Mouse (Mus musculus) c-Kit-positive CD71-negative TER-119-negative erythroid progenitor cells, embryonic 14.5 days (primary cell): ENCODE measurements around the gene Il23a.
"Not testable (repeated sequence)": the region's sequence is repeated elsewhere in the genome, so short reads cannot be mapped to it uniquely, and the experiment has no call there.

Experiments
- DNase-seq: peaks from one replicate; pipeline ENCODE4 v3.0.0-alpha.2; 2013; ENCODE audit warnings: low read depth

Il23a gene

GRCm38 (mm10) chr10:128303126-128304021, 4.8 kb upstream of the Il23a start, which contains the start of gene Pan2:
Pan2 (plus strand) TSS chr10:128303335.
- DNase-seq = peak; percentile 99

- DNase-seq = no peak
These were observed 4.2 kb upstream of the Il23a start for GRCm38 (mm10) chr10:128302785-128303125.

DNA sequence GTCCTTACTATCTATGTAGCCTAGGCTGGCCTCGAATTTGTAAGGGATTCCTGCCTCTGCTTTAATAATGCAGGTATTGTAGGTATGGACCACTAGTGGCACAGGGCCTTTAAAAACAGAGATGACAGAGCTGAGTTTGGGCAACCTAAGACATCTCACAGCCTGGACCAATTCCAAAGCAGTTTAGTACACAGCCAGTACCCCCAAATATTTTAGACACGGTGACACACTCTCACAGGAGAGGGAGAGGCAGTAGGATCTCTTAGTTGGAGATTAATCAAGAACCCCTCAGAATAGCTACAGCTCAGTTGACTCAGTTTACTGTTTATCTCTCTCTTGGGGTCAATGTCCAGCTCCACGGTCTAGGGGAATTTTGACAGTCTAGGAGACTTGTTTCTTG, 3.8 kb upstream of the Il23a start:
- no peak for DNase-seq

GRCm38 (mm10) chr10:128298243-128298642, 309 bp downstream of the Il23a start:
- no peak for DNase-seq

DNA sequence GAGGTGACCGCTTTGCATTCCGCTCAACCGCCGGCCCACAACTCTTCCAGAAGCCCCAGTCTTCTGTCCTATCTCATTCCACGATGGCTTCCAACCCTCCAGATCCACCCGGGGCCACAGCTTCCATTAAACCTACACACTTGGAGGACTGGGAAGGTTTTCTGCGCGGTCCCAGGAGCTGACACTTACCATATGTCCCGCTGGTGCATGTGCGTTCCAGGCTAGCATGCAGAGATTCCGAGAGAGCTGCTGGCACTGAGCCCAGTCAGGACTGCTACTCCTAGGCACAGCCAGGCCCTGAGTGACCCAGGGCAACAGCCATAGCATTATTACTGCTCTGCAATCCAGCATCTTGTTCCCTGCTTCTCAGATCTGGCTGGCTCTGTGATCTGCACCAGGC, 930 bp downstream of the Il23a start:
- DNase-seq = no peak

DNA sequence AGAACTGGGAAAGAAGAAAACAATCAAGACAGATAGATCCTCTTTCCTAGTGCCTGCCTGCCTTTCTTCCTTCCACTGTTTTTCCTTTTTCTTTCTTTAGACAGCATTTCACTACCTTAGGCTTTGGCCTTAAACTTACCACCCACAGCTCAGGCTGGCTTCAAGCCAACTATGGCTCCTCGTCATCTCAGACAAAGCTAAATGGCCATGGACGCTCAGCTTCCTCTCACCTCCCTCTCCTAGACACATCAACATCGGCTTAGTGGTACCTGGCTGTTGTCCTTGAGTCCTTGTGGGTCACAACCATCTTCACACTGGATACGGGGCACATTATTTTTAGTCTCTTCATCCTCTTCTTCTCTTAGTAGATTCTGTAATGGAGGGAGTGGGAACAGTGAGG, 1.3 kb downstream of the Il23a start:
- DNase-seq = no peak

DNA sequence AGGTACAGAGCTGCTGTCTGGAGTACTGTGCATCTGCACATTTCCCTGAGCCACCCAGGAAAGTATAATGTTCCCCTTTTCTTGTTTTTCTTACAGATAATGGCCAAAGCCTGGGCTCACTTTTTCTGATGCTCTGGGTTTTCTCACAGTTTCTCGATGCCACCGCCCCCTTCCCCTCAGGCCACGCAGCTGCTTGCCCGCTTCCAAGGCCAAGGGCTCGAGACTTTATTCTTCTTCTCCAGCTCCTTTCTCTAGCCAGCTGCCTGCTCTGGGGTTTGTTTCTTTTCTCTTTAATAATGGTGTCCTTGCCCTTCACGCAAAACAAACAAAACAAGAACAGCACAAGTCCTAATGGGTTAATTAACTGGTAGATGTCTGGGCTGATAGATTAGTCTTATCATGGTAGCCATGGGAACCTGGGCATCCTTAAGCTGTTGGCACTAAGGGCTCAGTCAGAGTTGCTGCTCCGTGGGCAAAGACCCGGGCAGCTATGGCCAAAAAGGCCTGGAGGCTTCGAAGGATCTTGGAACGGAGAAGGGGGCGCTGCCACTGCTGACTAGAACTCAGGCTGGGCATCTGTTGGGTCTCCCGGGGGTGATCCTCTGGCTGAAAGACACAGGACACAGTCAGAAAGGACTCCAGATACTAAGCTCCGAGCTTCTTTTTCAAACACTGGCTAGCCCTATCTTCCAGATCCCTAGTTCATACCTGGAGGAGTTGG, 2.0 kb downstream of the Il23a start:
- no peak for DNase-seq

GRCm38 (mm10) chr10:128290594-128290993, 8.0 kb downstream of the Il23a start:
- not testable (repeated sequence) for DNase-seq

DNA sequence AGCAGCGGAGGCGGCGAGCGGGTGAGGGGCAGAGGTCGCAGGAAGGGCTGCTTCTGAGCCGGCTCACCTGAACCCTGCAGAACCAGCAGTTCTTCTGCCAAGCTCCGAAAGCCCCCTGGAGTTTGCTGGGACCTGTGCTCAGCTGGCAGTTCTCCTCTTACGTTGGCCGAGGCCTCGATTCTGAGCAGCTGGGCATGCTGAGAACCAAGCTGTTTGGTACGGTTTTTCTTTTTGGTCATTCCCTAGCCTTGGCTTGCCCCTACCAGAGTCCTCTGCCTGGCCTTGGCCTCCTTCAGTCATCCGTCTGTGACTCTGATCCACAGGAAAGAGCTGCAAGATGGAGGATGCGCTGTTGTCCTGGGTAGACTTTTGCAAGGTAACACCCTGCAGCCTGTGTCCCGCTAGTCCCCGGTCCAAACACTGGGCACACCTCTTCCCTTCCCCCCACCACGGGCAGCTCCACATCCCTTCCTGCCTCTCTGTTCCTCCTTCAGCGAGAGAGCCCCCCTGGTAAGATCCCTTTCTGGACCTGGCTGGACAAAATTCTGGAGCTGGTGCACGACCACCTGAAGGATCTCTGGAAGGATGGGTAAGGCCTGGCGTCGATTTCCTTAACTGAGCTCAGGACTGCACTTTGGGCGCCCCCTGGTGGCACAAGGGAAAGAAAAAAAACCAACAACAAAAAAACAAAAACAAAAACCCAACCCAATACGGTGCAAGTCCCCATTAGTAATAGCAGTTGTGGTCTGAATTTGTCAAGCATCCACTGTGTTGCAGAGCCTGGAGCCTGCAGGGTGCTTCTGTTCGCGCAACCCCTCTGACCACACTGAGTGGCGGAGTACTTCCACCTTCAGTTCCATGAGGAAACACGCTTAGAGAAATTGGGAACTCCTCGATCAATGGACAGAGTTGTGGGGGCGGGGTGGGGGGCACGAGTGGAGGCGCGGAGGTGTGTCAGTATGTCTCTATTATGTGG, 14.7 kb downstream of the Il23a start:
- DNase-seq = peak; percentile 64

DNA sequence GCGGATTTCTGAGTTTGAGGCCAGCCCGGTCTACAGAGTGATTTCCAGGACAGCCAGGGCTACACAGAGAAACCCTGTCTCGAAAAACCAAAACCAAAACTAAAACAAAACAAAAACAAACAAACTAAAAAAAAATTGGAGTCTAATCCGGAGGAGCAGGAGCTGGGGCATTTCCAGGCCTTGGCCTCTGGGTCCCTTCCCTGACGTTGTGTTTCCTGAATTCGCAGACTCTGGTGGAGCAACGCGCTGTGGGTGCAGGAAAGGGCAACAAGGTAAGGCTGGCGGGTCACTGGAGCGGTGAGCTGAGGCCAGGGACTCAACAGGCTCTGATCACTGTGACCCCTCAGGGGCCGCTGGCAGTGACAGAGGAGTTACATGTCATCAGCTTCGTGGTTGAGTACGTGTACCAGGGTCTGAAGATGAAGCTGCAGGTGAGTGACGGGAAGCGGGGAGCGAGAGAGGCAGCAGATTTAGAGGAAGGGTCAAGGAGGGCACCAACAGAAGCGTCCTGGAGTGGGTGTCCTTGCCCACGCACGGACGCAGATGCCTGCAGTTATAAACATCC, 15.6 kb downstream of the Il23a start:
- no peak for DNase-seq

DNA sequence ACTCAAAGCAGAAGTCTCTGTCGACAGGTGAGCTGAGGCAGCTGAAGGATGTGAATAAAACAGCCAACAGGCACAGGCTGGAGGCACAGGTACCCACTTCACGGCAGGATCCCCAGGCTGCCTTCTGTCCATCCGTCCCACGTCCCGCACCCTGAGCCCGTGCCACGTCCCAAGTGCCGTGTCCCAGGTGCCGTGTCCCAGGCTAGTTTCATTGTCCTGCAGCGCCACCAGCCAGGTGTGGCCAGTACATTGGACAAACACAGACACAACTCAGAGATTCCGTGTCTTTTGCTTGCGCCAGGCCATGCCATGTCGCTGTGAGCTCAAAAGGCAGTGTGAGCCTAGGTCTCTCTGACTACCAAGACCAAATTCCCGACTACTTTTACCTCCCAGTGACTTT, 16.9 kb downstream of the Il23a start:
- DNase-seq = no peak

DNA sequence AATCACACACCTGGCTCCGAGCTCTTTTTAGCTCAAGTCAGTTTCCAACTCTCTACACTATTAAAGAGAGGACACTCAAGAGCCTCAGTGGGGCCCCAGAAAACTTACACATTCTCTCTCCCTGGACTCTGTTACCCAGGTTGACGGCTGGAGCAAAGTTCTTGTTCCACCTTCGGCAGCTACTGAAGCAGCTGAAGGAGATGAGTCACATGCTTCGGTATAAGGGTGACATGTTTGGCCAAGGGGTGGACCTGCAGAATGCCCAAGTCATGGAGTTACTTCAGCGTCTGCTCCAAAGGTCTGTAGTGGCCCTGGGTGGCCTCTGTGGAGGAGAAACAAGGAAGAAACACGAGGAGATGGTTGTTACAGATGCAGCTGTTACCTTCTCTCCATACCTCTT, 17.6 kb downstream of the Il23a start:
- no peak for DNase-seq

GRCm38 (mm10) chr10:128278158-128278557, 20.4 kb downstream of the Il23a start:
- DNase-seq = no peak

DNA sequence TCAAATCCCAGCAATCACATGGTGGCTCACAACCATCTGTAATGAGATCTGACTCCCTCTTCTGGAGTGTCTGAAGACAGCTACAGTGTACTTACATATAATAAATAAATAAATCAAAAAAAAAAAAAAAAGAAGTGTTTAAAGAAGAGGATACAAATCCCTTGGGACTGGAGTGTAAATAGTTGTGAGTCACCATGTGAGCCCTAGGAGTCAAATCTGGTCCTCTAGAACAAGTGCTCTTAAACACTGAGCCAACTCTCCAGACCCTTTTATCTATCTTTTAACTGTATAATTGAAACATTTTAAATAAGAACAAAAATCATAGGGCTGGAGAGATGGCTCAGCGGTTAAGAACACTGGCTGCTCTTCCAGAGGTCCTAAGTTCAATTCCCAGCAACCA, 23.2 kb downstream of the Il23a start:
- DNase-seq = not testable (repeated sequence)

- DNase-seq = not testable (repeated sequence)
These were observed 25.6 kb downstream of the Il23a start for GRCm38 (mm10) chr10:128272819-128273439.

- no peak for DNase-seq
These were observed 26.7 kb downstream of the Il23a start for GRCm38 (mm10) chr10:128271883-128272282.

DNA sequence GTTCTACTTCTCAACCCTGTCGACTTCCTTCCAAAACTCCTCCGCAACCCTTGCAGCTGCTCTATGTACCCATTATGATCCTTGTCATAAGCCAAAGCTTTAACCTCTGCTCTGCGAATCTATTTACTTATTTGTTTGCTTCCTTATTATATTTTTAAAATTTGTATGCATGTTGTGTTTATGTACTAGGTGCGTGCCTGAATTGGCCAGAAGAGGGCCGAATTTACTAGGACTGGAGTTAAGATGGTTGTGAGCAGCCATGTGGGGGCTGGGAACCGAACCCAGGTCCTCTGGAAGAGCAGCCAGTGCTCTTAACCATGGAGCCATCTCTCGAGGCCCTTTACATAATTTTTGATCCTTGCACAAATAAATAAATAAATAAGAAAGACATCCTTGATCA, 27.7 kb downstream of the Il23a start:
- DNase-seq = peak; percentile 12

GRCm38 (mm10) chr10:128270287-128270841, 28.2 kb downstream of the Il23a start, which contains the start of gene Stat2:
Stat2 (plus strand) TSS chr10:128270559.
- peak; percentile 95 for DNase-seq

DNA sequence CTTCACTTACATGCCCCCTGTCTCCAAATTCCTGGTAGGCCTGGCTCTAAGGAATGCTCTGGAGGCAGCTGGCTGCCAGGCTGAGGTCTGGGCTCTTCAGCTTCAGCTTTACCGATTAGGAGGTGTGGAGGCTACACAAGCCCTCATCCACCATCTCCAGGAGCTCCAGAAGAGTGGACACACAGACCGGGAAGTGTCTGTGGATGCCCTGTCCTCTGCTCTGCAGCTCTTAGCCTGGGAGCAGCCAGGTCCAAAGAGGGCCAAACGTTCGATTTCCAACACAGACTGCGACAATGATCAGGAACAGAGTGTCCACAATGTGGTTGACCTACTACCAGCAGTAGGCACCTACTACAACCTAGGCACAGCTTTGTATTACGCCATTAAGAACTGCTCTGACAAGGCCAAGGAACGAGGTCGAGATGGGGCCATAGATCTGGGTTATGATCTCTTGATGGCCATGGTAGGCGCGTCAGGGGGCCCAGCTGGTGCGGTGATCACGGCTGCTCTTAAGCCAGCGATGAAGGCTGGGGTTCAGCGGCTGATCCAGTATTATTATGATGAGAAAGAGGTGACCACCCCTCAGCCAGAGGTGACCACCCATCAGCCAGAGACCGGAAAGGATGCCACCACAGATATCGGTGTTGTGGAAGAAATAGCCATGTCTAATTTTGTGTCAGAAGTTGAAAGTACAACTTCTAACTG, 29.2 kb downstream of the Il23a start:
- DNase-seq = no peak

DNA sequence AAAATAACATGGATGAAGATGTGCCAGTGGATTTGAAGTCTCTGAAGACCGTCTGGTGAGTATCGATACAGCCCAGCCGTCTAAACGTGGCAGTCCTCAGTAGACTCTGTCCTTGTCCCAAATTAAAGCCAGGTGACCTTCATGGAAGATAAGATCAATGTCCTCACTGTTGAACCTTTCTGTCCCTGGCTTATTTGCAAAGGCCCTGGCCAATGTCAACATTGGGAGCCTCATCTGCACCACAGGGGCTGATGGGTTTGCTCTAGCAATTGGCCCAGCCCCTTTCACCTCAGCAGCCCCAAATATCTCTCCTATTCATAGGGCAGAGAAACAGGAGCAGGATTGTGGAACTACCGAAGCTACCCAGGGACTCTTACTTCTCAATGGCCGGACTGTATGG, 30.2 kb downstream of the Il23a start, which contains the start of gene Apof:
Gene Apof (plus strand): TSS at position 301 of the 400 bp plus-strand sequence.
- DNase-seq = no peak
